Comparison of ENCODE assay signal across 21 mouse cellular contexts in genomic region chr10:111155571-111155970, GRCm38 (mm10). TPM values are rescaled to one million over a fixed set of nuclear protein-coding genes. Genes with fewer than 3 reads are reported as not detected.
DNase-seq lines count a peak whose midpoint lies in the region; ATAC-seq and TF ChIP-seq lines count a peak whose summit lies in the region.
"Had no signal": no experiment of that assay in that cellular context is flagged by ENCODE, and none has a peak within 500 bp of the region (broad histone marks: within the 10 kb centered on the region; RNA-seq: fewer than 3 reads in every experiment).

No protein-coding gene starts in this region.

- no peaks in the 10 kb centered on the region for H3K4me1 ChIP-seq in intestine, embryonic 14.5 days (replicated peaks; ENCODE audit: control insufficient read depth, insufficient read depth, low read length)
- H3K4me1 ChIP-seq in intestine, postnatal 0 days (replicated peaks; ENCODE audit: control insufficient read depth, insufficient read depth, low read length), result no peaks in the 10 kb centered on the region
- H3K4me1 ChIP-seq in G1E (ENCODE audit: insufficient read depth, low read depth, low read length), result peaks cover 28% of the 10 kb centered on the region
- no peaks in the 10 kb centered on the region for H3K4me1 ChIP-seq in intestine, embryonic 16.5 days (ENCODE audit: control insufficient read depth, insufficient read depth, low read length)
- H3K4me1 ChIP-seq: embryonic facial prominence, embryonic 12.5 days; forebrain, embryonic 15.5 days; hindbrain, embryonic 13.5 days had no signal

- no peak overlapping the region for H3K27ac ChIP-seq in intestine, embryonic 14.5 days (ENCODE audit: low read depth)
- H3K27ac ChIP-seq in intestine, postnatal 0 days (ENCODE audit: low read depth, low read length), result no peak overlapping the region
- no peak overlapping the region for H3K27ac ChIP-seq in intestine, embryonic 16.5 days (ENCODE audit: low read length)
- H3K27ac ChIP-seq: embryonic facial prominence, embryonic 12.5 days; forebrain, embryonic 15.5 days; heart, embryonic 15.5 days; hindbrain, embryonic 13.5 days; hindbrain, postnatal 0 days had no signal

- no peak overlapping the region for H3K4me3 ChIP-seq in intestine, embryonic 14.5 days (ENCODE audit: low read depth, low read length)
- no peak overlapping the region for H3K4me3 ChIP-seq in intestine, postnatal 0 days (ENCODE audit: low read depth, low read length)
- H3K4me3 ChIP-seq in G1E (ENCODE audit: low read depth, low read length), result no peak overlapping the region
- H3K4me3 ChIP-seq in intestine, embryonic 16.5 days (ENCODE audit: low read length), result no peak overlapping the region
- H3K4me3 ChIP-seq: embryonic facial prominence, embryonic 12.5 days; forebrain, embryonic 15.5 days; heart, embryonic 15.5 days; hindbrain, embryonic 13.5 days had no signal

- WGBS in intestine, embryonic 14.5 days, result 55% methylated on average over 7 of the region's 7 CpGs
- 31% methylated on average over 7 of the region's 7 CpGs for WGBS in intestine, postnatal 0 days
- WGBS in intestine, embryonic 16.5 days, result 54% methylated on average over 7 of the region's 7 CpGs

- ATAC-seq in intestine, embryonic 14.5 days (replicated peaks; ENCODE audit: low FRiP score, low TSS enrichment, low read depth), result 0 out of 2 replicates have a peak, but pooled peaks have one; percentile 50
- no peak for ATAC-seq in intestine, postnatal 0 days
- peak; percentile 49; the same call in 1 of the 2 replicates for ATAC-seq in G1E (ENCODE audit: extremely low read depth, insufficient number of reproducible peaks, low FRiP score, poor library complexity, severe bottlenecking)
- ATAC-seq in intestine, embryonic 16.5 days, result peak; percentile 67; the same call in 1 of the 2 replicates
- ATAC-seq: forebrain, embryonic 15.5 days; hindbrain, postnatal 0 days; Patski had no signal

- peak; percentile 21 for DNase-seq in intestine, embryonic 14.5 days (ENCODE audit: low spot score)
- DNase-seq in A20 (ENCODE audit: low read depth, low spot score) (peak; percentile 71), G1E (ENCODE audit: low spot score) (no peak)
- DNase-seq in layer of hippocampus, adult 9-11 months, result no peak
- DNase-seq in adrenal gland, postnatal 4 days (ENCODE audit: low spot score in 2 of 2), result no peak
- DNase-seq: adrenal gland, adult 2 months; adrenal gland, postnatal 25 days; cerebellum, adult 2 months; cerebellum, postnatal 14 days; gastrocnemius, postnatal 36 days; heart, adult 18-20 months; heart, postnatal 14 days had no signal

- H3K36me3 ChIP-seq in intestine, embryonic 14.5 days (ENCODE audit: control insufficient read depth, insufficient read depth, low read length), result no peaks in the 10 kb centered on the region
- H3K36me3 ChIP-seq in intestine, postnatal 0 days (ENCODE audit: control insufficient read depth, insufficient read depth), result no peaks in the 10 kb centered on the region
- no peaks in the 10 kb centered on the region for H3K36me3 ChIP-seq in G1E (replicated peaks)
- no peaks in the 10 kb centered on the region for H3K36me3 ChIP-seq in intestine, embryonic 16.5 days (ENCODE audit: control insufficient read depth, insufficient read depth, low read length)
- H3K36me3 ChIP-seq: embryonic facial prominence, embryonic 12.5 days; forebrain, embryonic 15.5 days; heart, embryonic 15.5 days; hindbrain, embryonic 13.5 days had no signal

- TF ChIP-seq CTCF in intestine, postnatal 0 days (IDR thresholded peaks at IDR 0.05; ENCODE audit: low read depth), result no peak
- no peak for TF ChIP-seq CTCF in G1E (IDR thresholded peaks at IDR 0.05; ENCODE audit: low read depth, low read length)

- no peak overlapping the region for H3K9ac ChIP-seq in intestine, embryonic 14.5 days (ENCODE audit: low read length)
- no peak overlapping the region for H3K9ac ChIP-seq in intestine, postnatal 0 days (ENCODE audit: low read depth, low read length)
- no peak overlapping the region for H3K9ac ChIP-seq in intestine, embryonic 16.5 days (ENCODE audit: low read depth, low read length)
- H3K9ac ChIP-seq: embryonic facial prominence, embryonic 12.5 days; forebrain, embryonic 15.5 days; heart, embryonic 15.5 days; hindbrain, embryonic 13.5 days had no signal

- no peak overlapping the region for H3K4me2 ChIP-seq in intestine, embryonic 14.5 days (ENCODE audit: low read length)
- no peak overlapping the region for H3K4me2 ChIP-seq in intestine, postnatal 0 days (replicated peaks; ENCODE audit: low read depth)
- H3K4me2 ChIP-seq in intestine, embryonic 16.5 days (ENCODE audit: low read depth, low read length), result no peak overlapping the region
- H3K4me2 ChIP-seq: embryonic facial prominence, embryonic 12.5 days; forebrain, embryonic 15.5 days; heart, embryonic 11.5 days; heart, embryonic 15.5 days; hindbrain, embryonic 13.5 days had no signal

- H3K9me3 ChIP-seq in intestine, embryonic 14.5 days (ENCODE audit: control insufficient read depth, low read length), result no peaks in the 10 kb centered on the region
- no peaks in the 10 kb centered on the region for H3K9me3 ChIP-seq in intestine, postnatal 0 days (ENCODE audit: control insufficient read depth)
- H3K9me3 ChIP-seq in G1E (replicated peaks), result no peaks in the 10 kb centered on the region
- H3K9me3 ChIP-seq in intestine, embryonic 16.5 days (ENCODE audit: control insufficient read depth, low read length), result no peaks in the 10 kb centered on the region
- H3K9me3 ChIP-seq: embryonic facial prominence, embryonic 12.5 days; forebrain, embryonic 15.5 days; heart, embryonic 15.5 days; hindbrain, embryonic 13.5 days had no signal

- no peaks in the 10 kb centered on the region for H3K27me3 ChIP-seq in intestine, embryonic 14.5 days (replicated peaks; ENCODE audit: control insufficient read depth, insufficient read depth, low read length)
- no peaks in the 10 kb centered on the region for H3K27me3 ChIP-seq in intestine, postnatal 0 days (replicated peaks; ENCODE audit: control insufficient read depth, insufficient read depth, low read length)
- no peaks in the 10 kb centered on the region for H3K27me3 ChIP-seq in G1E (ENCODE audit: insufficient read depth, low read length)
- no peaks in the 10 kb centered on the region for H3K27me3 ChIP-seq in intestine, embryonic 16.5 days (replicated peaks; ENCODE audit: control insufficient read depth, insufficient read depth, low read length)
- H3K27me3 ChIP-seq: embryonic facial prominence, embryonic 12.5 days; forebrain, embryonic 15.5 days; heart, embryonic 15.5 days; hindbrain, embryonic 13.5 days; Patski had no signal

RNA-seq across cellular contexts. Expression of gene Osbpl8, which starts 9.0 kb away (rescaled TPM):
- polyA plus RNA-seq in intestine, embryonic 14.5 days (2014; fragmentation: Nextera tagmentation; extraction: Ambion mirVana), result 6.2 and 6.7 TPM in 2 replicates
- polyA plus RNA-seq in intestine, postnatal 0 days (2015; fragmentation: Nextera tagmentation; extraction: Ambion mirVana), result 2.8 and 3.3 TPM in 2 replicates
- total RNA-seq in G1E (2014; fragmentation: Nextera tagmentation), result 69.9 and 70.9 TPM in 2 replicates
- 449 and 517 TPM in 2 replicates for total RNA-seq in G1E (2017)
- 7.2 and 8.4 TPM in 2 replicates for polyA plus RNA-seq in G1E (2012)
- 3.0 TPM in 2 replicates for polyA plus RNA-seq in intestine, embryonic 16.5 days (2015; fragmentation: Nextera tagmentation; extraction: Ambion mirVana)
- total RNA-seq in adrenal gland, postnatal 4 days (2021), result 10 to 100 TPM; 30.8 to 33.9 TPM

Comparison
In these comparisons a context has a peak if more than half of its experiments do, and no peak if none do; other contexts are left out.
1. DNase-seq: peak in intestine, embryonic 14.5 days (single experiment) and A20 (single experiment); none in G1E (single experiment), layer of hippocampus, adult 9-11 months (single experiment) and adrenal gland, postnatal 4 days (0 of 2).